Mouse (Mus musculus): Measurements from ENCODE around the gene Trim7.
"Not testable (repeated sequence)": the region's sequence is repeated elsewhere in the genome, so short reads cannot be mapped to it uniquely, and the experiment has no call there.

Trim7 gene

DNA sequence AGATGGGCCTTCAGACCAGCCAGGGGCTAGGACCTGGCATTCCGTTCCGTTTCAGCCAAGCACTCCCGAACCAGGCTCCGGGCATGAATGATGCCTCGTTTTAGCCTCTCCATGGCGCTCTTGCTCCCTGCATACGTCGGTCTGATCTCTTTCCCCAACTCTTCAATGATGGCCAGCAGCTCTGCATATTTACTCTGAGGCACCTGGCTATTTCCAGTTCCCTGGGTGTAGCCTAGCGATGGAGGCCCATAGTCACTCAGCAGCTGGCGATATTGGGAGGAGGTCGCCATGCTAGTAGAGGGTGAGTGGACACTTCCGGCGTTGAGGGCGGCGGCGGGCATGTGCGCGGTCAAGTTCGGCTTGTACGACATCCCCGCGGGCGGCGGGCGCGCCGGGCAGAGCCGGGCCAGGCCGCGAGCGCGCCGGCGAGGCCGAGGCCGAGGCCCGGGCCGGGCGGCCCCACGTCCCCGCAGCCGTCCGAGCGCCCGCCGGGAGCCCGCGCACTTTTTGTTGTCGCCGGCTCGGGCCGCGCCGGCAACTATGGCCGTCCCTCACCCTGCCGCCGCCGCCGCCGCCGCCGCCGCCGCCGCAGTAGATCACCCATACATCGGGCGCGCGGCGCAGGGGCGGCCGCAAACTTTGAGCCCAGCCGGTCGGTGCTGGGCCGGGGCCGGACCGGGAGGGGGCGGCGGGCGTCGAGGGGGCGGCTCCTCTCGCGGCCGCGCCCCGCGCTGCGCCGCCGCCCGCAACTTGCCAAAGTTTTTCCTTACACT lies at the start of gene Trim7, which contains the start of gene Gm12184:
TSS of gene Trim7 (plus strand) at position 162 of the 773 bp plus-strand sequence.
TSS of gene Gm12184 (minus strand) at position 677 of the 773 bp plus-strand sequence.
- DNase-seq (ENCODE audit: low read depth, low spot score), result not testable (repeated sequence)

DNA sequence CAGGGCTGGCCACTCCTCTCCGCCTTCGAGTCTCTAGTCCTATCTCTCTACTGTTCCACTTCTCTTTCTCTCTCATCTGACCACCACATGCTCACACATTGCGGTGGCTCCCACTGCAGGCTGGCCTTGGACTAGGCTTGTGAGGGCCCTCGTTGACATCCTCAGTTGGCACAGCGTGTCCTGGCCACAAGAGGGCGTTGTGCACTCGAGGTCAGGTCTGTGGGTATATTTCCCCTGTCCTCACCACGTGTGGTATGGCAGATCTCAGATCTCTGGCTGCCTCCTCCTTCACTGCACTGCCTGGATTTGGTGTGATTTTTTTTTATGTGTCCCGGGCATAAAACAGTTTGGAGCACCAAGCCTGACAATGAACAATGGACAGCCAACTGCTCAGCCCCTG lies 49.3 kb upstream of the Trim7 start:
- peak; percentile 43 for DNase-seq (ENCODE audit: low read depth, low spot score)

GRCm38 (mm10) chr11:48777303-48777702 lies 48.6 kb upstream of the Trim7 start:
- no peak for DNase-seq (ENCODE audit: low read depth, low spot score)

DNA sequence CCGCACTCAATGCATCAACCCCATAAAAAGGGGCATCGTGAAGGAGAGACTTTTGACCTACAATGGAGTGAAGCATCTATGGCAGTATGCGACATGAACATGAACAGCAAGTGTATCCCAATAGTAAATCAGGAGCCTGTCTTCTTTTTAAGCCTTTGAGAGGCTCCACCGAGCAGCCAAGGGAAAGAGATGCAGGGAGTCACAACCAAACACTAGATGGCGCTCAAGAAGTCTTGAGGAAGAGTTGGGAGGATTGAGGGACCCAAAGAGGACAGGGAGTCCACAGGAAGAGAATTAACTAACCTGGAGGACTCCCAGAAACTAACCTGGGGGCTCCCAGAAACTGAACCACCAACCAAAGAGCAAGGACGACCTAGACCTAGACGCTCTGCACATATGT lies 46.5 kb upstream of the Trim7 start:
- peak; percentile 65 for DNase-seq (ENCODE audit: low read depth, low spot score)

DNA sequence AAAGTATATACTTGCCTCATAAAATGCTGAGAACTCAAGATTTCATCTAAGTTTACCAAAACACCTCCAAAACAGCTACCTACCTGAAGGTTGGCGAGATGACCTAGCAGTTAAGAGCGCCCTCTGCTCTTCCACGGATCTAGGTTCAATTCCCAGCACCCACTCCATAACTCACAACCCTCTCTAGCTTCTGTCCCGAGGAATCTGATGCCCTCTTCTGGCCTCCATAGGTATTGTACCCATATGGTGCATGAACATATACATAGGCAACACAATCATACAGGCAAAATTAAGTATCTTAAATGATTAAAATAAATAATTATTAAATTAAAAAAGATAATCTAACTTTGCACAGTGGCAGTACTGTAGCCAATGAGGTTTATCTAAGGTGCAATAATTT lies 43.7 kb upstream of the Trim7 start:
- no peak for DNase-seq (ENCODE audit: low read depth, low spot score)

DNA sequence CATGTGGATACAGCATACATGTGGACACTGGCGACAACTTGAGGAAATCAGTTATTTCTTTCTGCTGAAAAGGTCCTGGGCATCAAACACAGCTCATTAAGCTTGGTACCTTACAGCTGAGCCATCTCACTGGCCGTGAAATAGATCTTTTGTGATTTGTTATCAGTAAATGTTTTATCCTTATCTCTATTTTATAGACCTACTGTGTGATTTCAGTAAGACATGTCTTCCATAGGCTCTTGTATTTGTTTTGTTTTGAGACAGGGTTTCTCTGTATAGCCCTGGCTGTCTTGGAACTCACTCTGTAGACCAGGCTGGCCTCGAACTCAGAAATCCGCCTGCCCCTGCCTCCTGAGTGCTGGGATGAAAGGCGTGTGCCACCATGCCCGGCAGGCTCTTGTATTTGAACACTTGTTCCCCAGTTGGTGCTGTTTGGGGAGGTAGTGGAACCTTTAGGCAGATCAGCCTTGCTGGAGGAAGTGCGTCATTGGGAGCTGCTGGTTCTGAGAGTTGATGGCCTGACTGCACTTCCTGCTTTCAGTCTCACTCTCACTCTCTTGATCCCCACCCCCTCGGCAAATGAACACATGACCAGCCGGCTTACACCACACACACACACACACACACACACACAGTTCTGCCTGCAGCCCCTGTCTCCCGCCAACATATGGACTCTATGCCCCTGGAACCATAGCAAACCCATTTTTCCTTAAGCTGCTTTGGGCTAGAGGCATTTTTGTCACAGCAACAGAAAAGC lies 38.3 kb upstream of the Trim7 start:
- DNase-seq (ENCODE audit: low read depth, low spot score), result peak; percentile 95

DNA sequence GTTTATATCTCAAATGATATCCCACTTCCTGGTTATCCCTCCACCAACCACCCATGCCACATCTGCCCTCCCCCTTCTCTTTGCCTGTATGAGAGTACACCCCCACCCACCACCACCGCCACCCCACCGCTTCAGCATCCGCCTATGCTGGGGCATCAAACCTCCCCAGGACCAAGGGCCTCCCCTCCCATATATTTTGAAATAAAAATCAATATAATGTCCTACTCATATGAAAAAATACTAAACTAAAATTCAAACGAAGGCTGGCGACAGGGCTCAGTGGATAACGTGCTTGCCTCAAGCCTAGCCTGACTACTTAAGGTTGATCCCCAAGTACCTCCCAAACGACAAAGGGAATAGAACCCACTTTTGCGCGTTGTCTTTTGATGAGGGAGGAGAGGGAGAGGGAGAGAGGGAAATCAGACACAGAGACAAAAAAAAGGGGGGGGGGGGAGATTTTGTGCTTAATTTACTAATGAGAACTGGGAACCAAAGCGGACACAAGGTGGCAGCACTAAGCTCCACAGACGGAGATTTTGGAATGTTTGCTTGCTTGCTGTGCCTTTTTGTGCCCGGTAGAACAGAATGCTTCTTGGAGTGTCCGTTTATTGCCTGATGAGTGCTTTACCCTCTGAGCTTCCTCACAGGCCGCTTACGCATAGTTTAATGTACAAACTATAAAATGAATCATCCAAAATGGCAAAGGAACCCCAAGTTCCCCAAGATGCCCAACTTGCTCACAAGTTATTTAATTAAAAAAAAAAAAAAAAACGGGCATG lies 37.4 kb upstream of the Trim7 start:
- DNase-seq (ENCODE audit: low read depth, low spot score), result peak; percentile 88

DNA sequence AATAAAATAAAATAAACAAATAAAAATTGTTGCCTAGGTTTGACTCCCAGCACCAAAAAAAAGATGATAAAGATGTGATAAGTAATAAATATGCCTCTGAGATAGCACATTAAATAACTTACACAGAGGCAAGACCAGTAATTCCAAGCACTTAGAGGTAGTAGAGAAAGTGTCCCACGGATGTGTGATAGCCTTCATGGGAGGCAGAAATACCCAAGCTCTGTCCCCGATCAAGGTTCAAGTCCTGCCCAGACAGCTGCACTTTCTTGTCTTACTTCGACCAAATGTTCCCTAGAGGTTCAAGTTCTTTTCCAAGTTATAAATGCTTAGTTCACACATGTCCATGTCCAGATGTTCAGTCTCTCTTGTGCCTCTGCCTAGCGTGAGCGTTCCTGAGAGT lies 36.7 kb upstream of the Trim7 start:
- DNase-seq (ENCODE audit: low read depth, low spot score), result no peak

- peak; percentile 84 for DNase-seq (ENCODE audit: low read depth, low spot score)
Observed at GRCm38 (mm10) chr11:48789973-48790823, 35.7 kb upstream of the Trim7 start.

GRCm38 (mm10) chr11:48790946-48791345 lies 35.0 kb upstream of the Trim7 start:
- no peak for DNase-seq (ENCODE audit: low read depth, low spot score)

DNA sequence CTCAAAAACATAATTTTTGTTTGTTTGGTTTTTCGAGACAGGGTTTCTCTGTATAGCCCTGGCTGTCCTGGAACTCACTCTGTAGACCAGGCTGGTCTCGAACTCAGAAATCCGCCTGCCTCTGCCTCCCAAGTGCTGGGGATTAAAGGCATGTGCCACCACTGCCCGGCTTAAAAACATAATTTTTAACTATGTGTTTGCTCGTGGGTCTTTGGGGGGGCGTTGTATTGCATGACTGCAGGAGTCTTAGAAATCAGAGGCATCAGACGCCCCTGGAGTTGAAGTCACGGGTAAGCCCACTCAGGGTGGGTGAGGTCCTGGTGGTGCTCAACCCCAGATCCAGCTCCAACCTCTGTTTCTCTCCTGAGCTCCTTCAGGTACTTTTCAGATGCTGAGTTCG lies 34.0 kb upstream of the Trim7 start:
- not testable (repeated sequence) for DNase-seq (ENCODE audit: low read depth, low spot score)

GRCm38 (mm10) chr11:48793184-48793583 lies 32.8 kb upstream of the Trim7 start:
- no peak for DNase-seq (ENCODE audit: low read depth, low spot score)

GRCm38 (mm10) chr11:48795221-48795620 lies 30.7 kb upstream of the Trim7 start:
- no peak for DNase-seq (ENCODE audit: low read depth, low spot score)

- no peak for DNase-seq (ENCODE audit: low read depth, low spot score)
Observed at GRCm38 (mm10) chr11:48796290-48796689, 29.6 kb upstream of the Trim7 start.

DNA sequence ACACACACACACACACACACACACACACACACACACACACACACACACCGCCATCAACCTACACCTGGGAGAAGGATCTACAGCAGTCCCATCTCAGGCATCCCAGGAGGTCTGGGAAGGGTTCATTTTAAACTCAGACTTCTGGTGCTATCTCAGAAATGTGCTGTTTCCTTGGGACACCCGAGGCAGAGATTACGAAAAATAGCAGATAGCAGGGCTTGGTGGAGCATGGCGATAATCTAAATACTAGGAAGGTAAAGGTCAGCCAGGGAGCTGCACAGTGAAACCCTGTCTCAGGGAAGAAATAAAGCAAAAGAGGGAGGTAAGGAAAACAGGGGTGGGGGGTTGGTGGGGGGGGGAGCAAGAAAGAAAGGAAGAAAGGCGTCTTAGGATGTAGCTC lies 28.7 kb upstream of the Trim7 start:
- DNase-seq (ENCODE audit: low read depth, low spot score), result no peak

- no peak for DNase-seq (ENCODE audit: low read depth, low spot score)
Observed at GRCm38 (mm10) chr11:48798308-48798707, 27.6 kb upstream of the Trim7 start.

DNA sequence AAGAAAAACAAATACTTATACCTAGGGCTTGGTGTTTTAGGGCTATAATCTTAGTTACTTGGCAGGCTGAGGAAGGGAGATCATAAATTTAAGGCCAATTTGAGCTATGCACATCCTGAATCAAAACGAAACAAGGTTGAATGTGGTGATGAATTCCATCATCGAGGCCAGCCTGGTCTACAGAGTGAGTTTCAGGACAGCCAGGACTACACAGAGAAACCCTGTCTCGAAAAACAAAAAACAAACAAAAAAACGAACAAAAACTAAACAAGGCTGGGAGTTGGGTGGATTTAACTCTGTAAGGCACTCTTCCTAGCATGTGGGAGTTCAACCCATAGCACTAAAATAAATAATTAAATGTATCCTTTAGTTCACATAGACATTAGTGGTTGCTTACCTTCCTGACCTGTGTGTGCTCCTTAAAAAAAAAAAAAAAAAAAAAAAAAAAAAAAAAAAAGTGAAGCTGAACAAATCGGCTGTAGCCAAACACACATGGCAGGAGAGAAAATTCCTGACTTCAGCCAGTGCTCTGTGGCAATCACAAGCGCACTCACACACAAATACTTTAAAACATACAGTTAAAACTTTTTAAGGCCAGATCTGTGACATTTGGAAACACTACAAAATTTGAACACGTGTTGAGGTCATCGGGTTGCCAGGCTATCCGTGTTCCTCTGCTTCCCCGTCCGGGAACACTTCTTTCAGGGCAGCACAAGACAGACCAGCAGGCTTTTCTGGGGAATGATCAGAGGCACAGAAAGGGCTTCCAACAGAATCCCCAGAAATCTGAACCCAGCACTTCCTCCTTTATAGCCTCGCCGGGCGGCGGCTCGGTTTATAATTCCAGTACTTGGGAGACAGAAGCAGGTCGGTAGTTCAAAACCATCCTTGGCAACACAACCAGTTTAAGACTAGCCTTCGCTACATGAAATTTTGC lies 26.7 kb upstream of the Trim7 start:
- DNase-seq (ENCODE audit: low read depth, low spot score), result no peak

- DNase-seq (ENCODE audit: low read depth, low spot score), result peak; percentile 93
Observed at GRCm38 (mm10) chr11:48799921-48800701, 25.8 kb upstream of the Trim7 start, which contains the start of gene Rack1. TSS of gene Rack1 (plus strand) at chr11:48800332.
